Mouse (Mus musculus) midbrain, postnatal 0 days (tissue): ENCODE measurements around the gene Ndn. TPM values are rescaled to one million over a fixed set of nuclear protein-coding genes. Genes with fewer than 3 reads are reported as not detected.

Source experiments
- ATAC-seq: fragments of 200-750 bp; cut with Nextera tagmentation; 2 replicates; pipeline ENCODE4 v1.8.0; 2017; ENCODE audit warnings: moderate number of reproducible peaks, mild to moderate bottlenecking, moderate TSS enrichment, moderate library complexity; ENCODE audit not compliant: low FRiP score
- DNase-seq: peaks from one replicate; pipeline ENCODE4 v3.0.0-alpha.2; 2015; ENCODE audit warnings: low spot score
- H3K27ac ChIP-seq: fragments of 300-500 bp; sonication (generic); 2 replicates; pipeline ENCODE4 v1.5.1; 2014; ENCODE audit warnings: low read depth, mild to moderate bottlenecking, low read length, mixed read lengths
- H3K27me3 ChIP-seq: fragments of 300-500 bp; sonication (generic); 2 replicates; pipeline ENCODE4 v1.6.1; 2014; ENCODE audit warnings: low read length, control low read depth, mixed read lengths; ENCODE audit not compliant: insufficient read depth
- H3K36me3 ChIP-seq: fragments of 300-500 bp; sonication (generic); 2 replicates; pipeline ENCODE4 v1.6.1; 2014; ENCODE audit warnings: low read length, control low read depth, mixed read lengths; ENCODE audit not compliant: insufficient read depth
- H3K4me1 ChIP-seq: fragments of 300-500 bp; sonication (generic); 2 replicates; pipeline ENCODE4 v1.6.1; 2014; ENCODE audit warnings: mild to moderate bottlenecking, control low read depth, antibody characterized with exemption, low read length, mixed read lengths; ENCODE audit not compliant: insufficient read depth
- H3K4me2 ChIP-seq: fragments of 300-500 bp; sonication (generic); 2 replicates; pipeline ENCODE4 v1.6.1; 2014; ENCODE audit warnings: low read depth, mild to moderate bottlenecking, low read length, mixed read lengths; ENCODE audit not compliant: poor library complexity, severe bottlenecking
- H3K4me3 ChIP-seq: fragments of 300-500 bp; sonication (generic); 2 replicates; pipeline ENCODE4 v1.5.1; 2014; ENCODE audit warnings: low read depth, mild to moderate bottlenecking, low read length, moderate library complexity
- H3K9ac ChIP-seq: fragments of 300-500 bp; sonication (generic); replicated peaks from 2 replicates; pipeline ENCODE4 v1.6.1; 2014; ENCODE audit warnings: mild to moderate bottlenecking, low read length, moderate library complexity, mixed read lengths; ENCODE audit not compliant: poor library complexity, severe bottlenecking
- H3K9me3 ChIP-seq: fragments of 300-500 bp; sonication (generic); 2 replicates; pipeline ENCODE4 v1.6.1; 2016; ENCODE audit warnings: low read length, control low read depth
- CTCF ChIP-seq: IDR thresholded peaks from 2 replicates; pipeline ENCODE4 v1.5.1; 2016; ENCODE audit warnings: antibody characterized with exemption, mild to moderate bottlenecking
- WGBS: fragments of 180-500 bp; shearing (Covaris S2); extraction: QIAGEN DNeasy Blood & Tissue Kit; methylation state at CpG from one replicate; pipeline ENCODE4 v1.1.7; 2014; 5-methylcytosine and 5-hydroxymethylcytosine counted together
- polyA plus RNA-seq: library from polyadenylated mRNA; unstranded; fragments of >200 nt; fragmentation: Nextera tagmentation; extraction: Ambion mirVana; gene quantifications from 2 replicates; pipeline ENCODE4 v1.2.1, GENCODE M21; 2015
- total RNA-seq: library from RNA; depleted of rRNA; stranded (reverse); fragments of >200 nt; gene quantifications from 2 replicates; pipeline ENCODE4 v1.2.3, GENCODE M21; 2014; rRNA removed

The Ndn gene
- total RNA-seq (479 and 494 TPM in 2 replicates), polyA plus RNA-seq (861 and 877 TPM in 2 replicates)

GRCm38 (mm10) chr7:62346269-62346668 is at the start of gene Ndn:
Gene Ndn, plus strand, starts transcription at chr7:62346569.
- ATAC-seq (no peak), DNase-seq (no peak)
- no peak within 1 kb of the TSS for H3K4me2 ChIP-seq
- H3K9ac ChIP-seq: no peak within 1 kb of the TSS
- H3K4me3 ChIP-seq: no peak within 1 kb of the TSS
- no peaks in the 10 kb centered on the region for H3K4me1 ChIP-seq
- H3K27me3 ChIP-seq: no peaks in the 10 kb centered on the region
- 60% methylated on average over 1 of the region's 1 CpGs for WGBS
- no peaks in the 10 kb centered on the region for H3K36me3 ChIP-seq
- H3K9me3 ChIP-seq: peaks cover 10% of the 10 kb centered on the region; the same call in 1 of the 2 replicates
- no peak within 1 kb of the TSS for H3K27ac ChIP-seq
- TF ChIP-seq CTCF: no peak

GRCm38 (mm10) chr7:62302451-62302850 is 43.9 kb upstream of the Ndn start:
- TF ChIP-seq CTCF: peak; percentile 28; the same call in 1 of the 2 replicates
- H3K27me3 ChIP-seq: no peaks in the 10 kb centered on the region
- H3K4me1 ChIP-seq: no peaks in the 10 kb centered on the region
- no peaks in the 10 kb centered on the region for H3K36me3 ChIP-seq
- no peak overlapping the region for H3K4me2 ChIP-seq
- peak; percentile 5 for DNase-seq
- H3K4me3 ChIP-seq: no peak overlapping the region
- WGBS: 62% methylated on average over 3 of the region's 3 CpGs
- H3K9me3 ChIP-seq: no peaks in the 10 kb centered on the region
- no peak overlapping the region for H3K27ac ChIP-seq
- H3K9ac ChIP-seq: no peak overlapping the region
- ATAC-seq: no peak

- H3K9me3 ChIP-seq: no peaks in the 10 kb centered on the region
- no peaks in the 10 kb centered on the region for H3K27me3 ChIP-seq
- peak; percentile 60 for DNase-seq
- no peak overlapping the region for H3K4me2 ChIP-seq
- H3K36me3 ChIP-seq: no peaks in the 10 kb centered on the region
- H3K9ac ChIP-seq: no peak overlapping the region
- TF ChIP-seq CTCF: no peak
- no peaks in the 10 kb centered on the region for H3K4me1 ChIP-seq
- H3K4me3 ChIP-seq: no peak overlapping the region
- no peak for ATAC-seq
- 0 out of 2 replicates have a peak overlapping the region, but pooled peaks have one; percentile 51 for H3K27ac ChIP-seq
- WGBS: 34% methylated on average over 6 of the region's 6 CpGs
Measured at GRCm38 (mm10) chr7:62306896-62307614, 39.3 kb upstream of the Ndn start.

- 82% methylated on average over 5 of the region's 5 CpGs for WGBS
- Histone ChIP-seq H3K27me3 (no peaks in the 10 kb centered on the region), H3K36me3 (no peaks in the 10 kb centered on the region), H3K9ac (no peak overlapping the region), H3K4me1 (no peaks in the 10 kb centered on the region), H3K4me3 (no peak overlapping the region), H3K27ac (no peak overlapping the region), H3K9me3 (no peaks in the 10 kb centered on the region), H3K4me2 (no peak overlapping the region)
- TF ChIP-seq CTCF: no peak
- ATAC-seq: no peak
- DNase-seq: no peak
Measured at GRCm38 (mm10) chr7:62316793-62317192, 29.6 kb upstream of the Ndn start.

- Histone ChIP-seq H3K27me3 (no peaks in the 10 kb centered on the region), H3K4me1 (no peaks in the 10 kb centered on the region), H3K4me2 (no peak overlapping the region), H3K4me3 (no peak overlapping the region), H3K9me3 (peaks cover 10% of the 10 kb centered on the region; the same call in 1 of the 2 replicates), H3K9ac (no peak overlapping the region), H3K36me3 (no peaks in the 10 kb centered on the region), H3K27ac (no peak overlapping the region)
- DNase-seq (no peak), ATAC-seq (no peak)
- no peak for TF ChIP-seq CTCF
- WGBS: 40% methylated on average over 1 of the region's 1 CpGs
Measured at GRCm38 (mm10) chr7:62345411-62345810, 958 bp upstream of the Ndn start.

- no peak for TF ChIP-seq CTCF
- Histone ChIP-seq H3K36me3 (no peaks in the 10 kb centered on the region), H3K4me1 (no peaks in the 10 kb centered on the region), H3K4me2 (peak overlapping the region; percentile 65), H3K4me3 (peak overlapping the region; percentile 53), H3K9ac (peak overlapping the region; percentile 71), H3K9me3 (peaks cover 10% of the 10 kb centered on the region; the same call in 1 of the 2 replicates), H3K27me3 (no peaks in the 10 kb centered on the region), H3K27ac (peak overlapping the region; percentile 86)
- ATAC-seq: peak; percentile 92
- WGBS: 19% methylated on average over 42 of the region's 42 CpGs
- DNase-seq: peak; percentile 90
Measured at GRCm38 (mm10) chr7:62348106-62348803, 1.9 kb downstream of the Ndn start.
